Mouse (Mus musculus): ENCODE data around the gene Itpr2.

Itpr2 gene

DNA sequence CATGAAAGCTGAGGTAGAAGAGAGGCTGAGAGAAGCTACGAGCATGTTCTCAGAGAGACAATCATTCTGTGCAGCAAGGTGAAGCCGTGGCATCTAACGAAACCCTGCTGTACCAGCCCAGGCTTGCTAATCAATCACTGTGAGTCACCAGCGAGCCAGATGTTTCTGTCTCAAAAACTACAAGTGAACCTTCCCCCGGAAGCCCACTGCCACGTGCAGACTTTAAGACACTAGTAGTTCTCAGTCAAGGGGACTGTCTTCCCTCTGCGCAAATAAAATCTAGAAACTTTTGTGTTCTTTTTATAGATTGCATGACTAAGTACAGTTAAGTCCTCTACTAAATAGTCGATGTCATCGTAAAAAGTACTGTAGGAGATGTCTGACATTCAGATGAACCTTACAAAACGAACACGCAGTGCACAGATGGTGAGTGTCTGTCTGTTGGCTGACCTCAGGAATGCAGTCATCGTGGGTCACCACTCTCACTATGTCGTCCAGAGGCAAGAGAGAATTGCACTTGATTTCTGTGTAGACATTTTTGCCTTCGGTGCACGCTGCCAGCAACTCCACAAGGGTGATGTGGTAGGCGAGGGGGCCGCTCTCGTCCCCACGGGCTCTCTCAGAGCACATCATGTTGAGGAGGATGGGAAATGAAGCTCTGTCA, 177.3 kb downstream of the Itpr2 start:
- intact Hi-C loops (cut with DNase I), result no loop called here

DNA sequence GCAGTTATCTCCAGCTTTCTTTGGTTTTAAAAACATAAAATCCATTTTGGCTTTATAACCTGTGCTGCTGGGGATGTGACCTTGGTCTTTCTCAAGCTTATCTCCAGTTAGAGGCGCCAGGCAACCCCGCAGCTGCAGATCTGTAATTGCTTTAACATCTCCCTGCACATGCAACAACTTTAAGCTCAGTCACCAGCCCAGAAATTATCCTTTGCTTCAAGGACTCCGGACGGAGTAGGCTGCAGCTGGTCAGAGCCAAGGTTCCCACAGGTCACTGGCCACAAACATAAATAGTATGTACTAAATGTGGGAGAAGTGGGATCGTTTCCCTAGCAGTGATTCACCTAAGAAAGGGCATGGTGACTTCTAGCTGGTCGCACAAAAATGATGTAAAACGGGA, 179.5 kb downstream of the Itpr2 start:
- intact Hi-C loops (cut with DNase I), result no loop called here

DNA sequence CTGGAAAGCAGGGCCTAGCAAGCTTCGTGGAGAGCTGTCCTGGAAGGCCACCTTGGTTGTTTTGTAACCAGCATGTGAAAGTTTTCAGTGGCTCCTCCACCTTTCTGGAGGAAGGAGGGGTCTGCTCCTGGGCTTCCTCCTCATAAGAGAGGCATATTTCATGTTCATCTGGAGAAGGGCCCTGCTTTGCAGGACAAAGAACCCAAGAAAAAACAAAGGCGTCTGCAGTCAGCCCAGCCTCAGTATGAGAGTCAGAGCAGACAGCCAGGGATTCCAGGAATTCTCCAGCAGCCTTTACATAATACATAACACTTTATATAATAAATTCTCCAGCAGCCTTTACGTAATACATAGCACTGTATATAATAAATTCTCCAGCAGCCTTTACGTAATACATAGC, 180.1 kb downstream of the Itpr2 start:
- intact Hi-C loops (cut with DNase I), result no loop called here

DNA sequence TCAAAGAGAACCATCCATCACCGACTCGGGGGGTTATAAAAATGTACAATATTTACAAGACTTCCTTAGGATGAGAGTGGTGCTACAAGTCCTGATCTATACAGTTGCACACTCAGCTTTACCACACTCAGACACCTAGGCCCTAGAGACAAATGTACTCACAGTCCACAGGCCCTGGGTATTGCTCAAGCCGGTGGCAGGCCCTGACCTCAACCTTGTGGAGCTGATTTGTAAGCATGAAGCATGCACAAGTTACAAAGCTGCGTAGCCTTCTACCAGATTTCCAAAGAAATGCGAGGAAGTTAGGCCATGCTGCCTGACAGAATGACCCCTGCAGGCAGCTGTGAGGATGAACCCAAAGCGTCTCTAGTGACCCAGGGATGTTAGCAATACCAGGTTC, 185.6 kb downstream of the Itpr2 start:
- intact Hi-C loops (cut with DNase I), result no loop called here

DNA sequence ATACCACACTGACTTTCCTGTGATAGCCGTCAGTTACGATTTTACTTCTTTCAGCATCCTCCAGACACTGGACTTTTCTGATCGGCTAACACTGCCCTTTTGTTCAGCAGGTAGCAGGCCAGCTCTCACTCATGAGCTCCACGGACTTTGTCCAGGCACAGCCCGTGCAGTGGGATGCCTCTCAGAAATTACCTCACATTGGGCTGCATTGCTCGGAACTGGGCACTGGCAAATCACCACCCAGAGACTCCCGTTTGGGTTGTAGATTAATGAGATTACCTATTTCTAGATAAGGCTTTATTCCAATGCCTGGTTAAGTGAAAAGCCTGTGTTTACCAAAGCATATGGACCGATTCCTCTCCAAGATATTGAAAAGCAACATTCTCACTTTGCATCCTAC, 186.9 kb downstream of the Itpr2 start:
- intact Hi-C loops (cut with DNase I), result no loop called here

DNA sequence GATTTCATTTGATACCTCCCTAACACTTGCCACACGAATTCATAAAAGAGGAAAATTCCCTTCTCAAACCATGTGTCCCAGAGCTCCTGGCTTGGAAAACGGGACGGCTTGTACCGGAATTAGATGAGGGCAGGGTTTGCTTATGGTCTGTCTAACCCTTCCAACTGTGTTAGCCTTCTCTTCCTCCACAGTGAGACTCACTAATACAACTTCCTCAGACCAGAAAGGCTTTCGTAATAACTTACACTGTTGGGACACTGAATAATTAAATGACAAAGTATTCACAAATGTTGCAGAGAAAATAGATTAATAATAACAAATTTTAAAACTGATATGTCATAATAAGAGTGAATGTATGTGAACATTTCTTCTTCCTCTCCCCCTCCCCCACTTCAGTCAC, 187.7 kb downstream of the Itpr2 start:
- intact Hi-C loops (cut with DNase I), result no loop called here

DNA sequence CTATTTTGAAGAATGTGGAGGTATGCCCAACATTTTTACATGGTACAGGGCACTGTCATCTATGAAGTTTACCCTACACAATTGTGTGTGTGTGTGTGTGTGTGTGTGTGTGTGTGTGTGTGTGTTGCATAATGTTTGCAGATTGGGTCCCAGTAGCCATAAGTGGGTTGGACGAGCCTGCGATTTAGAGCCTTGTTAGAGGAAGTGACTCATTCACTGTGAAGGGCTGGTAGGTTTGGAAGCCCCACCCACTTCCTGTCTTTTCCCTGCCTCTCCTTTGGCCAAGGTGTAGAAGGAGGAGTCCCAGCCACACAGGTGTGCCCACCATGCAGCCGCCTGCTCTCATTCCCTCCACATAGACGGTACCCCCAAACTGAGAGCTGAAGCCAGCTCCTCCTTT, 188.6 kb downstream of the Itpr2 start:
- intact Hi-C loops (cut with DNase I), result no loop called here

DNA sequence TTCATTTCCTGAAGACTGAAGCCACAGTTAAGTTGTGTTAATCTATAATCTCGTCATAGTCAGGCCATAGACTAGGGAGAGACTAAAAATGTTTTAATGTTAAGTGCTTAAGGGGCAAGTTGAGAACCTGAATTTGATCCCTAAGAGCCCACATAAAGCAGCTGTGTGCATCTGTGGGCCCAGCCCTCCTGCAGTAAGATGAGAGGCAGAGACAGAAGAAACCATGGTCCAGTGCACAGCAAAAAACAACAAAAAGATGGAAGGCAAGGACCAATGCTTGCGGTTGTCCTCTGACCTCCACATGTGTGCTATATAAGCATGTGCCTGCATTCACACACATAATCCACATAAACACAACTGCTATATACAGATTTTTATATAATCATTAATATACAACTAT, 191.8 kb downstream of the Itpr2 start:
- intact Hi-C loops (cut with DNase I), result no loop called here

DNA sequence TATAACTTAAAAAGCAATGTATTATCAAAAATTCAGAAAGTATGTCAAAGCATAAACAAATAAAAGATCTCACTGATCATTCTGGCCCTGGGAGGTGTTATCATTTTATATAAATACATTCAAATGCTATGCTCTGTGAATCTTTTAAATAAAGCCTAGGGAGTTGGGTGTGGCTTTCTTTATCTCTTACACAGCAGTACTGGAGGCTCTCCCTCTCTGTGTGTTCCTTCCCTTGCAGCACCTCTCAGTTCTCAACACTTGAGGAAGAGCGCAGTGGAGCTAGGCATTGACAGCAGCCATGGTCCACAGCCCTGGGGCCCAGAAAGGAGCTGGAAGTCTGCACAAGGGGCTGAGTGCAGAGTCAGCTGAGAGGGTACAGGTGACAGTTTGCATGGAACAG, 192.7 kb downstream of the Itpr2 start:
- intact Hi-C loops (cut with DNase I), result no loop called here

DNA sequence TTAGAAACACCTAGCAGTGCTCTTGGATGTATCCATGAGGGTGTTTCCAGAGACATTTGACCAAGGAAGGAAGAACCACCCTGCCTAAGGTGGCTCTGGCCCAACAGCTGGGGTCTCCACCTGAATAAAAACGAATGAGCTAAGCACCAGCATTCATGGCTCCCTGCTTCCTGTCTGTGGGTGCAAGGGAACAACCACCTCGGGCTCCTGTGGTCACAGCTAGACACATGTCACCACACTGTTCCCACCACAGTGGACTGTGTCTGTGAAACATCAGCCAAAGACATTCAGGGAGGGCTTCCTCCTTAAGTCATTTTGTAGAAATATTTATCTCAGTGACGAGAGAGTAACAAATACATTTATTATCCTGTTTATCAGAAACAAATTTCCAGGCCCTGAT, 196.0 kb downstream of the Itpr2 start:
- intact Hi-C loops (cut with DNase I), result no loop called here

DNA sequence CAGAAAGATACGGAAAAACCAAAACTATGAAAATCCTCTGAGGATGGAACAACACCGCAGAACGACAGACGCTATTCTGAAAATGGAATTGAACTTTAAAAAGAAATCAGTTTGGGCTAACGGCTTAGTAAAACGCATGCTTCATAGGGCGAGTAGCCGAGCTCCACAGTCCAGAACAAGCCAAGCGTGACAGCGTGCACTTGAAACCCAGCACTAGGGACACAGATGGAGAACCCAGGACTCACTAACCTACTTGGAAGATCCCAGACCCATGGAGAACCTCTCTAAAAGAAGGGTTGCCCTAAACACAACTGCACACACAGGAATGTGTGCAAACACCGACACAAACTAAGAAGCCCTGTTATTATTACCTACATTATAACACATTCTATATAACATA, 197.9 kb downstream of the Itpr2 start:
- intact Hi-C loops (cut with DNase I), result loop anchor here (5.0 kb wide), 1 partner anchor 38 kb away; no protein-coding TSS in a partner anchor

DNA sequence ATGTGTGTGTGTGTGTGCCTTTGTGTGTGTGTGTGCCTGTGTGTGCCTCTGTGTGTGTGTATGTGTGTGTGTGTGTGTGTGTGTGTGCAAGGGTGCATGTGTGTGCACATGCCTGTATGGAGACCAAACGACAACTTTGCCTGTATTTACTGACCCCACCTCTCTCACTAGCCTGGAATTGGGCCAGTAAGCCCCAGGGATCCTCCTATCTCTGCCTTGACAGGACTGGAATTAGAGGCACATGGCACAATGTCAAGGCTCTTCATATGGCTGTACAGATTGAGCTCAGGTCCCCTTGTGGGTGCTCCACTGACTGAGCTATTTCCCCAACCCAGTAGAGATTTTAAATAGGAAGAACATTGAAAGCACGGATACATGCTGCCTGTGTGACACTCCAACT, 198.7 kb downstream of the Itpr2 start:
- intact Hi-C loops (cut with DNase I), result loop anchor here (5.0 kb wide), 1 partner anchor 39 kb away; no protein-coding TSS in a partner anchor

DNA sequence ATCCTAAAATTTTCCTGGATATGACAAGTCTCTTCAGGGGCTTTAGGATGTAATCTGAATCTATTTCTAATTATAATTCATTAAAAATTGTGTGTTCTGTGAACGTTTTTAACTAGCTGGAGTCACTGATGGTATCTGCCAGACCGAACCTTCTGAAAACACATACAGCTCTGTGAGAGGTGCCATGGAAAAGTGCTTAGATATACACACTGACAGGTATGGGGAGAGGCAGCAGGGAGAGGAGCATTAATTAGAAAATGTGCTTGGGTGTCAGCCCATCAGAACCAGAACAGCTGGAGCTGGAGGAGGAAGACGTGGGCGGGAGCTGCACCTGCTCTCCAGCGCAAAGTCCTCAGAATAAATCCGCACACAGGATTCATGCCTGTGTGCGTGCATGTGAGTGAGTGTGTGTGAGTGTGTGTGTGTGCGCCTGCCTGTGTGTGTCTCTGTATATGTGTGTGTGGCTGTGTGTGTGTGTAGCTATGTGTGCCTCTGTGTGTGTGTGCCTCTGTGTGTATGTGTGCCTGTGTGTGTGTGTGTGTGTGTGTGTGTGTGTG, 199.4 kb downstream of the Itpr2 start:
- intact Hi-C loops (cut with DNase I), result loop anchor here (5.0 kb wide), 1 partner anchor 40 kb away; no protein-coding TSS in a partner anchor

DNA sequence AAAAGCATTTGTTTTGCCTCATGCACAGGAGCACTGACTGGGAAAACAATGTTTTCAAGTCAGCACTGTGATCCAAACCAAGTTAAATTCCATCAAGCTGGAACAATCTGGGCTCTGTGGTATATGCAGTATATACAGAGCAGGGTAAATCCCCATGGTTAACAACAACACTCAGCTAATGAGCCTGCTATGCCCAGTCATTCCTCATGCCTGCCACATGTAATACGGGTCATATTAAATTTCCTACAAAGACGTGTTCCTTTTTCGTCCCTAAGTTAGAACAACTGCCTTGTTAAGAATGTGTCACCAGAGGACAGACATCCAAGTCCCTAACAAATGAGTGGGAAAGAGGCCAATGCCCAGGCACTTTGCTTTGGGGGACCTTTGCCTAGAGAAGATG, 199.9 kb downstream of the Itpr2 start:
- intact Hi-C loops (cut with DNase I), result loop anchor here (5.0 kb wide), 1 partner anchor 40 kb away; no protein-coding TSS in a partner anchor

DNA sequence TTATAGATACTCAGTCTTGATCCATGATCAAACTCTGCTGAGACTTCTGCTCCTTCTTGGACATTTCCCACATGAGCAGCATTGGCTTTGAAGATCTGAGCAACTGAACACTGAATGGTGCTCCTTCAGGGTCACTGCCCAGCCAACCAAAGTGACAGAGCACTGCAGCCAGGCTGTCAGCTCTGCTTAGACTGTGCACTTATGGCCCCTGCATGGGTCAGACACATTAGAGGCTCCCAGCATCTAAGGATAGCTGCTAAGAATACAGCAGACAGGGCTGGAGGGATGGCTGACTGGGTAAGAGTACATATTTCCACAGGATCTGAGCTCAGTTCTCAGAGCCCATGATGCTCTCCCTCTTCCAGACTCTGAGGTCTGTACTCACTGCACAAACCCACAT, 201.1 kb downstream of the Itpr2 start:
- intact Hi-C loops (cut with DNase I), result loop anchor here (5.0 kb wide), 1 partner anchor 41 kb away; no protein-coding TSS in a partner anchor

DNA sequence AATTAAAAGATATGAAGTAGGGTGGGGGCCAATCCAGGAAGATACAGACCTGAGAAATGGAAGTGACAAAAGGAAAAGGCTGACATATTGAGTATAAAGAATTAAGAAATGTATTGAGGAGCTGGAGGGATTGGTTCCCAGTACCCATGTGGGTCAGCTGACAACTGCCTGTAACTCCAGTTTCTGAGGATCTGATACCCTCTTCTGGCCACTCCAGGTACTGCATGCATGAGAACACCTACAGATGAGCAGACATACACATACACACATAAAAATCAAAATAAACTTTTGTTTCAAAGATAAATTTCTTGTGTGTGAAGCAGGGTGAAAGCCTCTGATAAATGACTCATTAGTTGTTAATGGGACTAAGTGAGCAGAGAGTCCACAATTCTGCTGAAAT, 203.3 kb downstream of the Itpr2 start:
- intact Hi-C loops (cut with DNase I), result no loop called here

DNA sequence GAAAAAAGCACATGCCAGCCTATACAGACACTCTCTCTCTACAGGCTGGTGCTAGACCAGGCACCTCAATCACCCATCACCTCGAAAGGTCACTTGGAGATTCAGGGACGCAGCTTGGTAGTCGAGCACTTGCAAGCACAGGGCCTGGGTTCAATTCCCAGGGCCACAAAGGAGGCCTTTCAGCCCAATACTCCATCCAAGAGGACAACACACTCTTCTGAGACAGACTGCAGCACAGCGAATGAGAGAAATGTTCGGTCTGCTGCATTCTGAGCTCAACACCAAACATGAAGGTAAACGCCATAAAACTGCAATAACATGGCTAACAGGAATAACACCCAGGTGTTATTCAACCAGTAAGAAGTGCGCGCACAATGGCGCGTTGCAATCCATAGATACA, 211.0 kb downstream of the Itpr2 start:
- intact Hi-C loops (cut with DNase I), result no loop called here

DNA sequence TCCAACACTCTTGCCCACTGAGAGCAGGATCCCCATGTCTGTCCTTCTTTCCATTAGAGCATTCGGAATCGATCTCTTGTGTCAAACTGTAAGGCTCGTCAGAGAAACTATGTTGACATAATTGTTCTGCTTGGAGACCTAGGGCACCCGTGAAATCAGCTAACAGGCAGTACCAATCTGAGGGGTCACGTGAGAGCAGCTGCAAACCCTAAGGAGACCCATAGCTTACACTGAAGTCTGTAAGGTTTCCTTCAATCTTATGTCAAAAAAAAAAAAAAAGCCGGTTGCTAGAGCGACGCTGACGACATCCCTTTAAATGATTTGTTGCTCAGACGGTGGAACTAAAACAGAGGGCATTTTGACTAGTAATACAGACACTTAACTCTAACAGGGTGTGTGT, 212.2 kb downstream of the Itpr2 start:
- intact Hi-C loops (cut with DNase I), result no loop called here

DNA sequence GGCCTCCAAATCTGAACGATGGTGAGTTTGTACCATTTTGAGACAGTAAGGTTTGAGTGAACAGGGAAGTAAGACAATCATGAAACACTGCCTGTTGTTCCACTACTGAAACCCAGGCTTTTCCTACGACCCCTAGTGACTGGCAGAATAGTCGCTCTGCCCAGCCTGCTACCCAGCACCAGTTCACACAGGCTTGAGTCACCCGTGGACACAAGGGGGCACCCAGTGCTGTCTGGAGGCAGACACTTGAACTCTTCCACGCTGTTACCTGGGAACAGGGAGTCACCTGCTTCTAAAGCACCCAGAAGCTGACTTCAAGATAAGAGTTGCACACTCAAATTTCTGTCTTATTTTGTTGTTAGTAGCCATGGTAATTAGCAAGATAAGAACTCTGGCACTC, 213.8 kb downstream of the Itpr2 start:
- intact Hi-C loops (cut with DNase I), result no loop called here

DNA sequence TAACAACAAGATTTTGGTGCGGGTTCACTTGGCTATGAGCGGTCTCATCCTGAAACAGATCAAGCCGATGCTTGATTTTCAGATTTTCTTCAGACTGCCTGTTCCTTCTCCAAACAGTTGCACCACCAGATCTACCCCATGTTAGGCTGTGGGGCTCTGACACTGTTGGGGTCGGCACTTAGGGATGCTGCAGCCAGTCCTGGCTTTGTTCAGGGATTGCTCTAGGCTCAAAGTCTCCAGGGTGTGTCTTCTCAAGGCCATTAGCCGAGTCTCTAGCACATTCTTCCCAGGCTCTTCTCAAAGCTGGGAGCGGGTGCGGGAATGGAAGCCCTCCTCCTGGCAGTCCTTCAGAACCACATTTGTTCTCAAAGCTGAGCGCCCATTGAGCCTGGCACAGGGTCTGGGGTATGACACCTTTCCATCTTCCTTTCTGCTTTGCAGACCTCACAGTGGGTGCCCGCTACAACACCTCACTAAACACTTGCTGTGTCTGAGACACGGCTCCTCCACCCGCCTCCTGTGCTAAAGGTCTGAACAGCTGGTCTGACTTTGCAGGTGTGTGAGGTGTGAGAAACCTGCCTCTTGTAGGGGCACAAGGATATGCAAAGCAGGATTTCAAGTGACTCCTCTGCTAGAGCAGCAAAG, 217.0 kb downstream of the Itpr2 start:
- intact Hi-C loops (cut with DNase I), result loop anchor here (5.0 kb wide), 1 partner anchor 52 kb away; no protein-coding TSS in a partner anchor

DNA sequence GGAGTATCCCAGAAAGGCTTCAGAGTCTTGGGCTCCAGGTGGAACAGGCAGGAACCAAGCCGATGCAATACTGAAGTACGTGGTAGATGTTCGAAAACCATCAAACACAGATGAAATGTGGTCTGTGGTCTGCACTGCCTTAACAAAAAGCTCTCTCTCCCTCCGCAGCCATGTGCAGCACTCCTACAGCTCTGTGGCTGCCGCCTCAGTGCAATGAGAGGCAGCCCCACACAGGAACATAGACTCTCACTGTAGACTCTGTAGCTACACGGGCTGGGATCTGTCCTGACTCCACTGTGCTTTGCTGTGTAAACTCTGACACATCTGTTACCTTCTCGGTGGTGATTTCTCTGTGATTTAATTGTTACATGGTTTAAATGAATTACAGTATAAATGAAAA, 218.0 kb downstream of the Itpr2 start:
- intact Hi-C loops (cut with DNase I), result loop anchor here (5.0 kb wide), 1 partner anchor 53 kb away; no protein-coding TSS in a partner anchor

DNA sequence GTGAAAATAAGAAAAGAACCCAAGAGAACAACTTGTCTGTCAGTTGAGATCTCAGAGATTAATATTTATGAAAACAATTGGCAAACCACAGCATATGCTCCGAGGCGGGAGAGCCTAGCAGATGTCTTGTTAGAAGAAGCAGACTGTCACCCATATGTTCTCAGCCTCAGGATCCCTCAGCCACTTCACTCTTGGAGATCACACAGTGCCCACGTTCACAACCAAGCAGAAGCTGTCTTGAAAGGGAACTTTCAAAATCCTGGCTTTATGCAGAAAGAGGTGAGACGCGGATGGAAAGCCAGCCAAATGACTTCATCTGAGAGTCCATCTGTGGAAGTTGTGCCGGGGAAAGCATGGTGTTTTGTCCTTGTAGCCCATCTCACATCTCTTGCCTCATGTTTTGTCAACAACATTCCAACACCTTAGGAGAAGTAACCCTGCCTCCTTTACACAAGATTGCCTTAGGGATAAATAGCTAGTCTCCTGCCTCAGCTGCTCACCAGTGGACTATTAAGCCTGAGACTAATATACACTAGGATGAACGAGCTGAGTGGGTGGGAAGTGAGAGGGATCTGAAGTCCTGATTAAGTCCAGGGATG, 219.9 kb downstream of the Itpr2 start:
- intact Hi-C loops (cut with DNase I), result loop anchor here (5.0 kb wide), 1 partner anchor 55 kb away; no protein-coding TSS in a partner anchor

Measured in adrenal gland (tissue).